Mouse (Mus musculus): ENCODE data around the gene Isy1.

- no peak for TF ChIP-seq BHLHE40 (IDR thresholded peaks at IDR 0.05; ENCODE audit: low read depth, low read length)
- TF ChIP-seq E2F4 (IDR thresholded peaks at IDR 0.05; ENCODE audit: insufficient replicate concordance, low read depth, low read length) = no peak
- no peak for TF ChIP-seq MAX (IDR thresholded peaks at IDR 0.05; ENCODE audit: low read length)
- no peak for TF ChIP-seq MYC (IDR thresholded peaks at IDR 0.05; ENCODE audit: low read depth, low read length)
- no peak; the same call in 1 of the 2 replicates for TF ChIP-seq POLR2A (IDR thresholded peaks at IDR 0.05; ENCODE audit: low read depth, low read length)
These were observed 1.3 kb upstream of the Isy1 start for GRCm38 (mm10) chr6:87839797-87840341.

All from CH12.LX (cell line).